Mouse (Mus musculus) hindbrain, embryonic 13.5 days (tissue): ENCODE measurements at regions not wholly inside any gene's neighbourhood (a gene's known extent, or its start where the extent isn't known, plus 50 kb on each side); places are given as distances from the start of the nearest gene placed in this dataset.

Source experiments
- ATAC-seq: fragments of 200-750 bp; cut with Nextera tagmentation; 2 replicates; pipeline ENCODE4 v1.8.0; 2017; ENCODE audit warnings: moderate TSS enrichment; ENCODE audit not compliant: low FRiP score
- H3K27ac ChIP-seq: fragments of 300-500 bp; sonication (generic); 2 replicates; pipeline ENCODE4 v1.5.1; 2015; ENCODE audit warnings: inconsistent platforms, mild to moderate bottlenecking, moderate library complexity
- H3K27me3 ChIP-seq: fragments of 300-500 bp; sonication (generic); 2 replicates; pipeline ENCODE4 v1.6.1; 2015; ENCODE audit warnings: mild to moderate bottlenecking, inconsistent platforms
- H3K36me3 ChIP-seq: fragments of 300-500 bp; sonication (generic); 2 replicates; pipeline ENCODE4 v1.6.1; 2015; ENCODE audit warnings: mild to moderate bottlenecking, inconsistent platforms
- H3K4me1 ChIP-seq: fragments of 300-500 bp; sonication (generic); replicated peaks from 2 replicates; pipeline ENCODE4 v1.6.1; 2015; ENCODE audit warnings: inconsistent platforms
- H3K4me2 ChIP-seq: fragments of 300-500 bp; sonication (generic); 2 replicates; pipeline ENCODE4 v1.6.1; 2015; ENCODE audit warnings: inconsistent platforms, mild to moderate bottlenecking, moderate library complexity
- H3K4me3 ChIP-seq: fragments of 300-500 bp; sonication (generic); 2 replicates; pipeline ENCODE4 v1.5.1; 2015; ENCODE audit warnings: mild to moderate bottlenecking, inconsistent platforms
- H3K9ac ChIP-seq: fragments of 300-500 bp; sonication (generic); 2 replicates; pipeline ENCODE4 v1.6.1; 2015; ENCODE audit warnings: mild to moderate bottlenecking, inconsistent platforms
- H3K9me3 ChIP-seq: fragments of 300-500 bp; sonication (generic); 2 replicates; pipeline ENCODE4 v1.6.1; 2016; ENCODE audit warnings: inconsistent platforms
- WGBS: fragments of 180-500 bp; shearing (Covaris S2); methylation state at CpG from one replicate; pipeline ENCODE4 v1.1.7; 2015; 5-methylcytosine and 5-hydroxymethylcytosine counted together

DNA sequence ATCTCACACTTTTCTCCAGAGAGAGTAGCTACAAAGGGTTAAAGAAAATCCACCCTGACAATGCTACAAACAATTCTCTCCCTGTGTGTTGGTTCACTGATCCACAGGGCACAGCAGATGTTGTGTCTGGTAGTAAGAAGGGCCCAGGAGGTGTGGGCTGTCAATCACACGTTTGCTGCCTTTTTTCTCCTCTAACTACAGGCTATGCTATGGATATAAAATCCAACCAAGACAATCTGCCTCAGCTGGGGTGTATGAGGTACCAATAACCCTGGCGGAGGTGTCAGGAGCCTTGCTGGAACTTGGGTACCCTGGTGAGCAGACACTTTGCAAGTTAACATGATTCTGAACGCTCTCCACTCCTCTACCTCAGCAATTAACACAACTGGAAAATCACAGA lies 1002.1 kb upstream of the Pou3f2 start:
- no peak overlapping the region for H3K9ac ChIP-seq
- no peaks in the 10 kb centered on the region for H3K9me3 ChIP-seq
- peaks cover 6% of the 10 kb centered on the region for H3K4me1 ChIP-seq
- no peak overlapping the region for H3K4me2 ChIP-seq
- ATAC-seq, result peak; percentile 84
- no peaks in the 10 kb centered on the region for H3K27me3 ChIP-seq
- no peaks in the 10 kb centered on the region for H3K36me3 ChIP-seq
- 6% methylated on average over 3 of the region's 3 CpGs for WGBS
- no peak overlapping the region; the same call in 1 of the 2 replicates for H3K27ac ChIP-seq
- no peak overlapping the region for H3K4me3 ChIP-seq

DNA sequence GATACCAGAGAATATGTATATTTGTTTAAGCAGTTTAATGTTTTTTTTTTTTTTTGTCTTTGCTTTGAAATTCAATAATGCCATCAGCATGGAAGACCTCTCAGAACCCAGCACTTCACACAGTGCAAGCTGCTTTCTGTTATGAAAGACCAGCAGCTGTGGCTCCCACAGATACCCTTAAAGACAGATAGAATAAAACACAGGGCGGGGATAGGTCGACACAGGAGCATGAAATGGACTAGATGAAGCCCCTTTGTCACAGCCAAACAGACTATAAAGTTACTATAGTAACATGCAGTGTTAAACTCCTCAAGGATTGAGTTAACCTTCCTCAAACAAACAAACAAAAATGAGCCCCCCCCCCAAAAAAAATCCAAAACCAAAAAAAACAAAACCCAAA lies 1003.1 kb upstream of the Pou3f2 start:
- H3K9me3 ChIP-seq, result no peaks in the 10 kb centered on the region
- no peak overlapping the region for H3K27ac ChIP-seq
- peaks cover 6% of the 10 kb centered on the region for H3K4me1 ChIP-seq
- H3K9ac ChIP-seq, result no peak overlapping the region
- H3K4me3 ChIP-seq, result no peak overlapping the region
- no peaks in the 10 kb centered on the region for H3K27me3 ChIP-seq
- no peak; the same call in 1 of the 2 replicates for ATAC-seq
- no peaks in the 10 kb centered on the region for H3K36me3 ChIP-seq
- no peak overlapping the region for H3K4me2 ChIP-seq
- WGBS, result 6% methylated on average over 2 of the region's 2 CpGs

GRCm38 (mm10) chr4:23498710-23499109 lies 997.5 kb upstream of the Mms22l start:
- no peak overlapping the region for H3K27ac ChIP-seq
- no peak overlapping the region for H3K4me2 ChIP-seq
- H3K9me3 ChIP-seq, result no peaks in the 10 kb centered on the region
- WGBS, result 77% methylated on average over 2 of the region's 2 CpGs
- H3K4me3 ChIP-seq, result no peak overlapping the region
- H3K27me3 ChIP-seq, result no peaks in the 10 kb centered on the region
- no peak overlapping the region for H3K9ac ChIP-seq
- H3K36me3 ChIP-seq, result no peaks in the 10 kb centered on the region
- H3K4me1 ChIP-seq, result no peaks in the 10 kb centered on the region
- ATAC-seq, result no peak

DNA sequence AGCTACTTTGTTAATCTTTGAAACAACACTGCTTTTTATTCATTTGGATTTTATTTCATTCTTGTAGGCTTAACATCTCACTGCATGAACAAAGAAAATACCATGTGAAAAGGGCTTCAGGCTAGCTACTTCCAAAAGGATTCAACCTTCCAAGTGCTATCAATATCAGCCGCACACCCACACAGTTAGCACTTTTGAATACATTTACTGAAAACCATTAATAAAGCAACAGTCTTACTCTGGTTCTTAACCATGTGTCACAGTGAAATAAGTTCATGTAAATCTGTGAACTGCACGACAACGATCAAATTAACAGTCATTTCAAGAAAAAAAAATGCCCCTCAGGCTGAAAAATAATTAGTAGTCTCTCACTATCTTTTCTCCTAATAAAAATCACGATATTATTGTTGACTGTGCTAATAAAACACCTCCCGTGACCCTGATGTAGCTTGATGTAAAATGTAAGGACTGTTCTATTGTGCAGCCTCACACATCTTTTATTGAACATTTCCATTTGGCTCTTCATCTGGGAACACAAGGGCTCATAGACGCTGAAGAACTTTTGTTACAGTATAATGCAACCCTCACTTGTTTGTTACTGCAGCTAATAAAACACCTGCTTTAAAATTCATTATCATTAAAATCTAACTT lies 991.4 kb upstream of the Mms22l start:
- 49% methylated on average over 6 of the region's 6 CpGs for WGBS

DNA sequence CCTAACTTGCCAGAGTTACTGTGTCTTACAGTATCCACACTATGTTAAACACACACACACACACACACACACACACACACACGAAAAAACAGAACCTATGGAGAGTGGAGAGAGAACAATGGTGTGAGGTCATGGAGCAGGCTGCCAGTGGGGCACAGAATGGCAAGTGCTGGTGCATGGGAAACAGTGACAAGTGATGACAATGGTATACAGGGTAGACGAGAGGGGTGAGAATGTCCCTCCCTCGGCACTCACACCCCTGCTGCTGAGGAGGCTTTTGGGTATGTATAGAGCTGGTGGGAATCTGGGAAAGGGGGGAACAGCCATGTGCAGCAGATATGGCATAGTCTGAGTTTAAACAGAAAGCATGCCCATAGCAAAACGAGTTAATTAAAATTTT lies 985.4 kb upstream of the Mms22l start:
- Histone ChIP-seq H3K4me3 (no peak overlapping the region), H3K27ac (no peak overlapping the region), H3K9ac (no peak overlapping the region), H3K27me3 (no peaks in the 10 kb centered on the region), H3K4me2 (no peak overlapping the region), H3K4me1 (peaks cover 5% of the 10 kb centered on the region), H3K9me3 (no peaks in the 10 kb centered on the region), H3K36me3 (no peaks in the 10 kb centered on the region)
- 20% methylated on average over 4 of the region's 4 CpGs for WGBS
- 0 out of 2 replicates have a peak, but pooled peaks have one; percentile 29 for ATAC-seq

More for the DNA sequence above, 991.4 kb upstream of the Mms22l start:
- Histone ChIP-seq H3K4me1 (no peaks in the 10 kb centered on the region), H3K9ac (no peak overlapping the region), H3K27ac (no peak overlapping the region), H3K9me3 (no peaks in the 10 kb centered on the region), H3K36me3 (no peaks in the 10 kb centered on the region), H3K4me2 (no peak overlapping the region), H3K4me3 (no peak overlapping the region), H3K27me3 (no peaks in the 10 kb centered on the region)
- ATAC-seq, result no peak

- Histone ChIP-seq H3K4me3 (no peak overlapping the region), H3K27ac (no peak overlapping the region), H3K4me1 (peaks cover 5% of the 10 kb centered on the region), H3K36me3 (no peaks in the 10 kb centered on the region), H3K9ac (no peak overlapping the region), H3K9me3 (no peaks in the 10 kb centered on the region), H3K27me3 (no peaks in the 10 kb centered on the region), H3K4me2 (no peak overlapping the region)
- WGBS, result 24% methylated on average over 4 of the region's 4 CpGs
- ATAC-seq, result peak; percentile 43
Measured at GRCm38 (mm10) chr4:23512014-23512413, 984.2 kb upstream of the Mms22l start.

DNA sequence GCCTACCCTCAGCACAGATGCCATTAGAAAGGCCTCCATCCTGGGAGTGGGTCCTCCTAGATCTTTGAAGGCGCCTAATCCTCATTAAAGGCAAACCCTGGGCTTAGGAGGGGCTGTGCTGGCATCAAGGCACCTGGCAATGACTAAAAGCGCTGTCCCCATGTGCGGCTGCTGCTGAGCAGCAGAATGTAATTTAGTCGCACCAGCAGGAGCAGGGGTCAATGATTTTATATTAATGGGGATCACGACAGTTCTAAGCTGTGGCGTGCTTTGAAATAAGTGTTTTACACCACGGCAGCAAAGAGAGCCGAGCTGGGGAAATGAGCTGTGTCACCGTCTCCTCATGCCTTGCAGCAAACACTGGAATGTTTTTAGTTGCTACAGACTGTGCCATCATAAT lies 982.3 kb upstream of the Mms22l start:
- Histone ChIP-seq H3K27me3 (no peaks in the 10 kb centered on the region), H3K9me3 (0 out of 2 replicates have a peak, but pooled peaks cover under 1% of the 10 kb centered on the region), H3K9ac (peak overlapping the region; percentile 58; the same call in 1 of the 2 replicates), H3K36me3 (no peaks in the 10 kb centered on the region), H3K4me1 (peaks cover 5% of the 10 kb centered on the region), H3K4me2 (peak overlapping the region; percentile 40; the same call in 1 of the 2 replicates), H3K27ac (peak overlapping the region; percentile 66), H3K4me3 (no peak overlapping the region)
- peak; percentile 78 for ATAC-seq
- 13% methylated on average over 9 of the region's 9 CpGs for WGBS
